Mouse (Mus musculus) small intestine, adult 2 months (tissue): ENCODE results near the gene Palb2. TPM values are rescaled to one million over a fixed set of nuclear protein-coding genes. Genes with fewer than 3 reads are reported as not detected.

ENCODE experiments used
- H3K27ac ChIP-seq: fragments of 200-500 bp; 2 replicates; pipeline ENCODE4 v1.5.1; 2012; ENCODE audit warnings: low read depth, low read length, control low read depth, inconsistent platforms; ENCODE audit not compliant: insufficient read depth
- H3K27me3 ChIP-seq: fragments of 200-500 bp; 2 replicates; pipeline ENCODE4 v1.6.1; 2012; ENCODE audit warnings: mild to moderate bottlenecking, moderate library complexity, low read length, inconsistent platforms; ENCODE audit not compliant: control insufficient read depth, insufficient read depth
- H3K36me3 ChIP-seq: fragments of 200-500 bp; 2 replicates; pipeline ENCODE4 v1.6.1; 2012; ENCODE audit warnings: mild to moderate bottlenecking, low read length, control low read depth, inconsistent platforms; ENCODE audit not compliant: control insufficient read depth, insufficient read depth
- H3K4me1 ChIP-seq: fragments of 200-500 bp; 2 replicates; pipeline ENCODE4 v1.6.1; 2012; ENCODE audit warnings: low read length, inconsistent platforms, mixed read lengths; ENCODE audit not compliant: control insufficient read depth, insufficient read depth, insufficient read length
- H3K4me3 ChIP-seq: fragments of 200-500 bp; 2 replicates; pipeline ENCODE4 v1.5.1; 2012; ENCODE audit warnings: low read depth, mild to moderate bottlenecking, control low read depth, inconsistent platforms, low read length, moderate library complexity
- CTCF ChIP-seq: fragments of 200-500 bp; IDR thresholded peaks from 2 replicates; pipeline ENCODE4 v1.5.1; 2012; ENCODE audit warnings: low read depth, mild to moderate bottlenecking, control low read depth, inconsistent platforms, low read length, moderate library complexity, mixed read lengths; ENCODE audit not compliant: insufficient replicate concordance, insufficient read length; ENCODE audit errors: extremely low read depth
- POLR2A ChIP-seq: fragments of 200-500 bp; IDR thresholded peaks from 2 replicates; pipeline ENCODE4 v1.6.1; 2012; ENCODE audit warnings: low read depth, mild to moderate bottlenecking, control low read depth, inconsistent platforms, low read length, moderate library complexity
- WGBS: fragments of 180-500 bp; shearing (Covaris S2); methylation state at CpG from one replicate; pipeline ENCODE4 v1.1.7; 2018; 5-methylcytosine and 5-hydroxymethylcytosine counted together
- polyA plus RNA-seq: library from polyadenylated mRNA; depleted of rRNA; stranded (reverse); fragments of >200 nt; gene quantifications from 2 replicates; pipeline ENCODE4 v1.2.3, GENCODE M21; 2012

Palb2 gene
- polyA plus RNA-seq, 1 experiment, result 1.0 TPM

GRCm38 (mm10) chr7:122158915-122159902 lies 26.4 kb upstream of the Palb2 start, which contains the start of gene Plk1:
TSS of gene Plk1 (plus strand) at chr7:122159439.
- no peak for TF ChIP-seq CTCF
- TF ChIP-seq POLR2A, result peak; percentile 42
- under 1% methylated on average over 63 of the region's 63 CpGs for WGBS
- Histone ChIP-seq H3K27me3 (no peaks in the 10 kb centered on the region), H3K27ac (peak within 1 kb of the TSS; percentile 68), H3K4me1 (peaks cover 11% of the 10 kb centered on the region; the same call in 1 of the 2 replicates), H3K36me3 (no peaks in the 10 kb centered on the region), H3K4me3 (peak within 1 kb of the TSS; percentile 90)

GRCm38 (mm10) chr7:122158488-122158887 lies 25.7 kb upstream of the Palb2 start:
- TF ChIP-seq POLR2A (no peak), CTCF (no peak)
- Histone ChIP-seq H3K4me3 (peak overlapping the region; percentile 90), H3K4me1 (peaks cover 11% of the 10 kb centered on the region; the same call in 1 of the 2 replicates), H3K36me3 (no peaks in the 10 kb centered on the region), H3K27ac (peak overlapping the region; percentile 68), H3K27me3 (no peaks in the 10 kb centered on the region)
- 2% methylated on average over 13 of the region's 13 CpGs for WGBS

- Histone ChIP-seq H3K36me3 (peaks cover 19% of the 10 kb centered on the region), H3K4me1 (peaks cover 11% of the 10 kb centered on the region; the same call in 1 of the 2 replicates), H3K4me3 (no peak overlapping the region), H3K27me3 (no peaks in the 10 kb centered on the region), H3K27ac (peak overlapping the region; percentile 28)
- TF ChIP-seq CTCF, result no peak
- no peak for TF ChIP-seq POLR2A
- WGBS, result 21% methylated on average over 4 of the region's 4 CpGs
These were observed 19.7 kb upstream of the Palb2 start for GRCm38 (mm10) chr7:122152473-122152872.

- no peaks in the 10 kb centered on the region for H3K27me3 ChIP-seq
- no peak overlapping the region for H3K4me3 ChIP-seq
- H3K27ac ChIP-seq, result no peak overlapping the region
- H3K36me3 ChIP-seq, result peaks cover 66% of the 10 kb centered on the region
- no peak for TF ChIP-seq POLR2A
- H3K4me1 ChIP-seq, result no peaks in the 10 kb centered on the region
These were observed 8.2 kb upstream of the Palb2 start for GRCm38 (mm10) chr7:122140991-122141390.

GRCm38 (mm10) chr7:122138190-122138589 lies 5.4 kb upstream of the Palb2 start:
- Histone ChIP-seq H3K36me3 (peaks cover 58% of the 10 kb centered on the region), H3K4me1 (no peaks in the 10 kb centered on the region; the same call in 1 of the 2 replicates), H3K27ac (no peak overlapping the region), H3K4me3 (no peak overlapping the region), H3K27me3 (no peaks in the 10 kb centered on the region)
- 83% methylated on average over 5 of the region's 5 CpGs for whole genome bisulfite sequencing
- TF ChIP-seq CTCF, result no peak
- TF ChIP-seq POLR2A, result no peak

- peaks cover 51% of the 10 kb centered on the region for H3K36me3 ChIP-seq
- no peak overlapping the region for H3K4me3 ChIP-seq
- H3K27me3 ChIP-seq, result no peaks in the 10 kb centered on the region
- no peak overlapping the region for H3K27ac ChIP-seq
- no peaks in the 10 kb centered on the region; the same call in 1 of the 2 replicates for H3K4me1 ChIP-seq
- TF ChIP-seq POLR2A (no peak), CTCF (no peak)
These were observed 4.3 kb upstream of the Palb2 start for GRCm38 (mm10) chr7:122137071-122137470.

- TF ChIP-seq CTCF (no peak), POLR2A (no peak)
- Histone ChIP-seq H3K27ac (no peak overlapping the region), H3K36me3 (peaks cover 35% of the 10 kb centered on the region), H3K4me1 (no peaks in the 10 kb centered on the region; the same call in 1 of the 2 replicates), H3K27me3 (no peaks in the 10 kb centered on the region), H3K4me3 (no peak overlapping the region)
- WGBS, result 62% methylated on average over 10 of the region's 10 CpGs
These were observed 2.3 kb upstream of the Palb2 start for GRCm38 (mm10) chr7:122135070-122135469.
